Mouse (Mus musculus) monocyte, adult 2 months (primary cell): ENCODE results near the gene Spag8.

Experiments used
- DNase-seq, 2 experiments: peaks; one replicate each; pipeline ENCODE4 v3.0.0; 2022; ENCODE audit warnings: low spot score in 2 of 2, low read depth in 1 of 2

Gene Spag8

DNA sequence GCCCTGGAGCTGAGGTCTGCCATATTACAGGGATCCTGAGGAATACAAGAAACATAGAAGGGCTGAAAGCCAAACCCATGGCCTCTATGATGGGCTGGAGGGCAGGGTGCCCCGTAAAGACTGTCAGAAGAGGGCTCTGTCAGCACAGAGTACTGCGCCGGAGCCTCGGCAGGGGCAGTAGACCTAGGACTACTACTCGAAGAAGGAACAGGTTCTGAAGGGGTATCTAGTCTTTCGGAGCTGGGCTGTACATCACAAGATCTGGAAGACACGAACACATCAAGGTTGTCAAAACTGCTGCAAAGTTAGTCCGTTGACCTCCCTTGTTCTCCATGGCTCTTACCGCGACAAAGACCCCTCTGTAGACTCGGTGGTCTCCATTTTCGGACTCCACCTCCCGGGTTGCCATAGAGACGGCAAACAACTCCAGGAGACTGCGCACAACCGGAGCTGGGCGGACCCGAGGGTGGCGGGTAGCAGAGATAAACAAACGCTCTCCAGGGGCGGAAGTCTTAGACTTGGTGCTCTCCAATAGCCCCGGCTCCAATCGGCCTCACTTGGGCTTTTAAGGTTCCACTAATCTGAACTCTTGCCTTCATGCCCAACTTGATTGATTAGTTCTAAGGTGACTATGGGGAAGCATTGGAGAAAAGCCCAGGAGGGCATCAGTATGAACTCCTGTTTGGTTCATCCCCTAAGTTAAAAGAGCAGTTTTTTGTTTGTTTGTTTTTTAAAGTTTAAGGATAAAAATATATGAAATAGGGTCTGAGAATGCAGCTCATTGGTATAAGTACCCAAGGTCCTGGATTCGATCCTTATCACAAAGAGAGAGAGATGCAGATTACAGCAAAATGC, at the start of gene Spag8:
Gene Spag8 (minus strand): TSS at position 434 of the 855 bp plus-strand sequence.
- no peak for DNase-seq

DNA sequence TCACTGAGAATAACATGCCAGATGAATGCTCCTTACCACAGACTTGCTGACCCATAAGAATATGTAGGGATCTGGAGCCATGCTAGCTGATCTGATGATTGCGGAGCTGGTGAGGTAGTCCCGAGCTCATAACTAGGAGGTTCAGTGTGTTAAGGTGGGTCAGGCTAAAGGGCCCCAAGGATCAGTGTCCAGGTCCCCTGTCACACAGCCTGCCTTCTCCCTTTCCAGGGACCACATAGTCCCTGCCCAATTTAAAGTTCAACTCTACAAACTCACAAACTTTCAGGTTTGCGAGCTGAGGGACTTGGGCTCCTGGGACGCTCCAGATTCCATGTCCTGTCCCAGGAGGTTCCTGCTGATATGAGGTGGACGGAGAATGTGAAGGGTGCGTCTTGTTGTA, 47.3 kb upstream of the Spag8 start, which contains the start of gene Olfr70:
Gene Olfr70 (minus strand): TSS at position 101 of the 400 bp plus-strand sequence.
- no peak for DNase-seq

DNA sequence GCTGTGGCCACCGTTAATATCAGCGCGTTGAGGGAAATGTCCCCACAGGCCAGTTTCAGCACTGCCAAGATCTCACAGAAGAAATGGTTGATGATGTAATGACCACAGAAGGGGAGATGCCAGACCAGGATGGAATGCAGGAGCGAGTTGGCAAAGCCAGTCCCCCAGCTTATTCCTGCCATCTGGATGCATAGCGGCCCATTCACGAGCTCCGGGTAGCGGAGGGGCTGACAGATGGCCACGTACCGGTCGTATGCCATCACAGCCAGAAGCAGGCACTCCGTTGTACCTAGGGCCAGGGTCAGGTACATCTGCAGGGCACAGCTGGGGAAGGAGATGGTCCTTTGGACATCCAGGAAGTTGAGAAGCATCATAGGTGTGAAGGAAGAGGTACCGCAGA, 43.2 kb upstream of the Spag8 start:
- no peak for DNase-seq

DNA sequence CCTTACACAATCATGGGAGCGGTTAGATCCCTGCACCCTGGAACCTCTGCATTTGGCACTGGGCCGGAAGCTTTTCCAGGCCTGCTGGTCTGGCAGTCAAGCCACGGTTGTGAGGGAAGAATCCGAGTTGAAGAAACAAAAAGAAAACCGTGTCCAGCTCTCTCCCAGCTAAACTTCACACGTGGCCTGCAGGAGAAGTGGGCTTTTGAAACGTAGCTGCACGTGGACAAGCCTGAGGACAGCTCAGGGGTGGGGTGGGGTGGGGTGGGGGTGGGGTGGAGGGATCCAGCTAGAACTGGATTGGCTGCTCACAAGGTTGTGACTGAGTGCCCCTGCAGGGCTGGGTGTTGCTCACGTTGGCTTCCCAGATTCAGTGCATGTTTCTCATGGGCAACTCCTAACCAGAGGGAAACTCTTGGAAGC, 41.9 kb upstream of the Spag8 start:
- DNase-seq, result no peak

DNA sequence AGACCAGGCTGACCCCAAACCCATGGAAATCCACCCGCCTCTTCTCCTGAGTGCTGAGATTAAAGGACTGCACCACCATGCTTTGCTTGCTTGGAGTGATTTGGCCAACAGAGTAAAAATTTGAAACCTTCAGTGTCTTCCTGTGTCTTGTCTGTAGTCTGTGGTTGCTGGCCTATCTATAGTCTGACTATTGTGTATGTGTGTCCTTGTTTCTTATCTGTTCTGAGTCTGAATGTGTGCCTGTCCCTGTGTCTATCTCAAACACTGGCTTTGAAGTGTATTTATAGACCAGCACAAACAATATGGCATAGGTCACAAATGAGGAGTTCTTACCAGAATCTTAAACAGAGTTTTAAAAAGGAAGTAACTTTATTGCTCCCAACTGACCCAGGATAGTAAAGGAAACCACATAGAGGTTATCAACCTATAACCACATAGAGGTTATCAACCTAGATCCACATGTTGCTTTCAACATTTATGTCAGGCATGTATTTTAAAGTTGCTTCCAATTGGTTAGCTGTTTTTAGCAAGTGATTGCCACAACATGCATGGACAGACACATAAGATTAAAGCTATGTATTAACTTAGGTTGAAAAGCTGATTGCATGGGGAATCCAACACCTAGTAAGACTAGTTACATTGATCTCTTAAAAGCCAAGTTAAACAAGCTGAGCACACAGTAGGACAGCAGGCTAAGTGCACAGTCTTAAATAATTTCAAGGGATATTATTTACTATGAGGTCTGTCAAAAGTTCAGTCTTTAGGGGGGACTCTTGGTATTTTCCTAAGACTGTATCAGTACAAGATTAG, 41.2 kb upstream of the Spag8 start:
- no peak for DNase-seq

DNA sequence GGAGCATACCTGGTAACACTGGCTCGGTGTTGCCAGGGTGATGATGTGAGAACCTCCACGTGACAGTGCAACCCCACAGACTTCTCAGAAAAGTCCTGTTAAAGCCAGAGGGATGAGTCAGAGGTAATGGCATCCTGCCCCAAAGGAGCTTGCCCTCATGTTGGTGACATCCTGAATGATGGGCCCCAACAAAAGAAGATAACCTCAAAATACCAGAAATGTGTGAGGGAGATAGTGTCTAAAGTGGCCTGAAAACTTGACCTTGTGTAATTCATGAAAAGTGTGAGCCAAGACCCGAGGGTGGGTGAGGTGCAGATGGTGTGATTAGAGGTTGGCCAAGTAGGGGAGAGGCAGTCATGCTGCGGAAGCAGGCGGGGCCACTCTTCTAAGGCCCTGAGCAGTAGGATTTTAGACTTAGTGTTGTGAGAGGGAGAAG, 40.4 kb upstream of the Spag8 start:
- DNase-seq, result no peak

DNA sequence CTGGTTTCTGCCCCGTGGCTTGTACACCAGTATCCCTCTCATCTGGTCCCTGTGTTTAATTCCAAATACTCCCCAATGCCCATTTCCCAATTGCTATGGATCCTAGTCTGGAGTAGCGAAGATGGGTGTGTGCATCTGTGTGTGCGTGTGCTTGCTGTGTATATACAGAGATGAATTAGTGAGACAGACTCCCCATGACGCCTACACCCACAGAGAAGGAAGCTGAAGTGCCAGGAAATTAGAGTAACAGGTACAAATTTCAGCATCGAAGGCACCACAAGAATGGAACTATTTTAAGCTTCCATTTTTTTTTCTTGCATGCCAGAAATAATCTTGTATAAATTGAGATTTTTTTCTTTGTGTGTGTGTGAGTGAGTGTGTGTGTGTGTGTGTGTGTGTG, 37.6 kb upstream of the Spag8 start:
- no peak for DNase-seq

DNA sequence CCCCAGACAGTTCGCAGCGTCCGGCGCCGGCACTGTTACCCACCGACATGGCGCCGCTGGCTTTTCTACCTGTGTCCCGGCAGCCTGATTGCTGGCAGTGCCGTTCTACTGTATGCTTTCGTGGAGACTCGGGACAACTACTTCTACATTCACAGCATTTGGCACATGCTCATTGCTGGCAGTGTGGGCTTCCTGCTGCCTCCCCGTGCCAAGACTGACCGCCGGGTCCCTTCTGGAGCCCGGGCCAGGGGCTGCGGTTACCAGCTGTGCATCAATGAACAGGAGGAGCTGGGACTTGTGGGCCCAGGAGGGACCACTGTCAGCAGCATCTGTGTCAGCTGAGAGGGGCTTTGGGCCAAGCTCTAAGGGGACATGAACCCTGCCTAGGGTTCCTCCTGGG, 36.6 kb upstream of the Spag8 start:
- no peak for DNase-seq

DNA sequence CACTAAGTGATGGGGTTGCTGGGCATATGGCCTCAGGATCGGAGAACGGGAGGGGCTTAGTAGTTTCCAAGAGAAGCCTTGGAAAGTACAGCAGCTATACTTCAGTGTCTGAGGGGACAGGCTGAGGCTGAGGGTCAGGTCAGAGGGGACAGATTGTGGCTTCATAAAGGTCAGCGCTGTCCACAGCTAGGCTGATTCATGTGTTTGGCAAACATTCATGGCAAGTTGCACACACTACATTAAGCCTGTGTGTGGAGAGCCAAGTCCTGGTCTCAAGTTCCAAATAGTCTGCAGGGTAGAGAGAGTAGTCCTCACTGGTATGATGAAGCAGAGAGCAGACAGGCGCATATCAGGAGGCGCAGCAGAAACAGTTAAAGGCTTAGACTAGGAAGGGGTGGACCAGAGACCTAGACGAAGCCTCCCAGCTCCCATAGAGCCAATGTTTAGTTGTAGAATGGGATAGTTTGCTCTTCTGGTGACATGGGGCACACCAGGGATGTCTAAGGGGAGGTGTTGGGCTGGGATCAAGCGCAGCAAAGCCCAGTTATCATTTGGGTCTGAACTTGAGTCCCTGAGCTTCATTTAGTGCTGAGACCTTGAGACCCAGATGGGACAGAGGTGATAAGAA, 26.1 kb upstream of the Spag8 start:
- no peak for DNase-seq

DNA sequence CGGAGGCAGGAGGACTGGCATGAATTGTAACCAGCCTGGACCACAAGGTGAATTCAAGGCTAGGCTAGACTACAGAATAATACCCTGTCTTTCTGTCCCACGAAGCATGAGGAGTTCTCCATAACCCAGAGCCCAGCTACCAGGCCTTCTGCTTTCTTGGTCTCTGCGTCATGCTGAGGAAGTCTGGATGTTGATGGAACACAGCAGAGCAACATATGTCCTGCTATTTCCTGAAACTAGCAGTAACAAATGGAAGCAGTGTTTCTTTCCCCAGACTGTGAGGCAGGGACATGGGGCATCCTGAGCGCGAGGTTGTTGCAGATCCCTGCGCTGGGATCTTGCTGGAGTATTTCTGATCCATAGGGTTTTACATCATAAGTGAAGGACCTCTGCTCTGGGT, 25.1 kb upstream of the Spag8 start:
- DNase-seq, result no peak

DNA sequence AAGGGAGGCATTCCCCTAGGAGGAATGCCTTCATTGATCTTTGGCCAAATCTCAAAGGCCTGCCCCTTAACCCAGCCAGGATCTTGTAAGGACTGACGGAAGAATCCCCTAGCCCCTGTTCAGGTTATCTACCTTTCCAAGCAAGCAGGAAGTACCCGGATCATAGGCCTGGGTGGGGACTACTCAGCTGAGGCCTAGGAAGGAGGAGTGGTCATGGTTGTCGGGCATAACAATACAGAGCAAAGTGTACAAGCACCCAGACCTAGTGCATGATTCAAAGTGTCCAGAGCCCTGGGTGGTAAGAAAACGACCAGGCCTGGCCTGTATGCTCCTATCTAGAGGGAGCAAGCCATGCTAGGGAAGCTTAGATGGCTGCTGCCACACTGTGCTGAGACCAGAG, 22.2 kb upstream of the Spag8 start:
- DNase-seq, result no peak

DNA sequence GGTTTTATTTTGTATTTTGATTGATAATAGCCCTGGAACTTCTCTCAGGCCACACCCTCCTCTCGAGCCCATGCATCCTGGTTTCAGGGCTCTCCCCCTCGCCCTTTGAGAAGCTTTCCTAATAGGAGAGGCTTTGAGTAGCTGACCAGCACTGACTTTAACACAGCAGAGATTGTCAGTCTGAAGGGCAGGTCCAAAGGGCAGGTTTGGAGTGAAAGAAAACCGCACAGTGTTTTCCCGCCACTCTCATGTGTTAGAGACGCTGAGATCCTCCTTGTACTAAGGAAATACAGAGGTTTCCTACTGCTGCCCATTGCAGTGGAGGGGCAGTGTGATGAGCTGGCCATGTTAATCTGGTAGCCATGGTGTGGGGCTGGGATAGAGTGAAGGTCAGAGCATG, 21.6 kb upstream of the Spag8 start:
- DNase-seq, result no peak

DNA sequence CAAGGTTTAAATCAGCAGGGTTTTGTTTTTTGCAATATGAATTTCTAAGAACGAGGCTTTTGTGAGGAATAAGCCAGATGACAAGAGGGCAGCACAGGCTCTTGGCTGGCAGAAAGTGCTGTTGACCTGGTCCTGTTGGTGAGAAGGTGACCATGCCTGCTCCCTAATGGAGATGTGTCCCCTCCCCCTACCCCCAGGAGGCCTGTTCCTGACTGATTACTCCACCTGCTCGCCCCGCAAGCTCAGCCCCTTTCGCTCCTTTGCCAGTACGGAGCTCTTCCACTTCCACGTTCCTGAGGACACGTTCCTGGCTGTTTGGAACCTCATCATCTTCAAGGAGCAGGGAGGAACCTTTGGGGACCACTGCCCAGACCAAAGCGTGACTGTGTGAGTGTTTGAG, 20.3 kb upstream of the Spag8 start:
- no peak for DNase-seq

DNA sequence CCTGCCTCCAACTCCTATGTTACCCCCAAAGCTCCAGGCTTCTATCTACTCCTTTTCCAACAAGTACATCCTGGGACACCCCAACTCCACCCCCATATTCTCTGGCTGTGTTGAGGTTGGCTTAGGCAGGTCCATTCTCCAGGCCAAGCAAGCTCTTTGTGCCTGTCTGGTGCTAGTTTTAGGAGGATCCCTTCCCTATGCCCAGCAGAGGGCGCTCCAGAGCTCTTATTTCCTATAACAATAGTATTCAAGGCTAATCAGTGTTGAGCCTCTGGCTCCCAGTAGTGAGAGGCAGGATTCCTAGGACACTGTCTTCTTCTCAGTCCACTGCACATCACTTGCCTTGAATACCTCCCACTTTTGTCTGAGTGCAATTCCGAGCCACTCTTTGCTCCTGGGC, 18.7 kb upstream of the Spag8 start:
- peak; percentile 37 to 71 for DNase-seq

DNA sequence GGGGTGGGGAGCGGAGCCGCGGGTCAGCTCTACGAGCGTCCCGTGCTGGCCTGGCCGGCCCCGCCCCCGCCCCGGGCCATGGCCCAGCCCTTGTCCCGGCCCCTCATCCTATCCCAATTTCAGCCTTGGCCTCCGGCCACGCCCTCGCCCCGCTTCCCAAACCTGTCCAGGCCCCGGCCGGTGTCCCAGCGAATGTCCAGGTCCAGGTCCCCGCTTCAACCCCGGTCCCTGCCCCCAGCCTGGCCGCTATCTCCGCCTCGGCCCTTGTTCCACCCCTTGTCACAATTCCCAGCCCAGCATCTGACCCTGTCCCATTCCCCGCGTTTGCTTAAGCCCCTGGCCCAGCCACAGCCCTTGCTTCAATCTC, 16.0 kb upstream of the Spag8 start:
- no peak for DNase-seq

DNA sequence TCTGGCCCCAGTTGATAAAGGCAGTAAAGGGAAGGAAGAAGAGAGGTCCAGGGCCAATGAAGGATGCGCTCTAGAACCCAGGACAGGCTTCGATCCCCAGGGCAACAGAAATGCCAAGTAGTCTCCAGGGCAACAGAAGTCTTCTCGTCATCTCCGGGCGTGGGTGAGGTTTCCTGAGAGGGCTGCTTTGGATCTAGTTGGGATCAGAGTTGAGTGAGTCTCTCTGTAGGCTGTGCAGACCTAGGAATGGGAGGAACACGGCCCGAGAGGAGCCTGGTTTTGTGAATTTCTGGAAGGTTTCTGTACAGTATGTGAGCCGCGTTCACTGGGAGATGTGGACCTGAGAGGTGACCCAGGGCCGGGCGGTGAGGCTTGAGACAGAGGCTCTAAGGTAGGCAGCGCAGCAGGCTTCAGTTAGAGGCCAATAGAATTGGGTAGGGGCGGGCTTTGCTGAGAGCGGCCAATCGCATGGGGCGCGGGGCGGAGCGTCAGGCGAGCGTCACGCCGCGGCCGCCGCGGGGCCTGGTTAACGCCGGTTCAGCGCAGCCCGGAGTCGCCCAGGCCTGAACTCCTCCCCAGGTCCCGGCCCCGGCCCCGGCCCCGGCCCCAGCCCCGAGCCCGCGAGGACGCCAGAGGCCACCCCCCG, 15.5 kb upstream of the Spag8 start, which contains the start of the genes Tmem8b and Fam221b:
Gene Tmem8b (plus strand): TSS at position 190 of the 646 bp plus-strand sequence.
Gene Fam221b (minus strand): TSS at position 364 of the 646 bp plus-strand sequence.
- DNase-seq, result peak; percentile 31 to 72

DNA sequence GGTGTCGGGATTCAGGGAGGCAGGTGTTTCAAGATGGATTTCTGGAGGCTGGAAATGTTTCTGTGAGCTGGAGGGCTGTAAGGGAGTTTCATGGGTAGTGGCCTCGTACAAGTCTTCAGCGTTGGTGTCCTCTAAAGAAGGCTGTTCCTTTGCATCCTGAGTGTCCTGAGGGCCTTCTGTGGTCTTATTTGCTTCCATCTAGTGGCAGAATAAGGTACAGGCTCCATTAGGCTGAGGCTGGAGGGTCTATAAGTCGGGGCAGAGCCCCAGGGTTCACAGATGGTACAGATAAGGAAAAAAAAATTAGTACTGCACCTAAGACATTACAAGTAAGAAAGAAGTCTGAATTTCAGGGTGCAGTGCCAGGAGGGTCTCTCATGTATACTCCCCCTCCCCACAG, 13.0 kb upstream of the Spag8 start:
- no peak for DNase-seq

DNA sequence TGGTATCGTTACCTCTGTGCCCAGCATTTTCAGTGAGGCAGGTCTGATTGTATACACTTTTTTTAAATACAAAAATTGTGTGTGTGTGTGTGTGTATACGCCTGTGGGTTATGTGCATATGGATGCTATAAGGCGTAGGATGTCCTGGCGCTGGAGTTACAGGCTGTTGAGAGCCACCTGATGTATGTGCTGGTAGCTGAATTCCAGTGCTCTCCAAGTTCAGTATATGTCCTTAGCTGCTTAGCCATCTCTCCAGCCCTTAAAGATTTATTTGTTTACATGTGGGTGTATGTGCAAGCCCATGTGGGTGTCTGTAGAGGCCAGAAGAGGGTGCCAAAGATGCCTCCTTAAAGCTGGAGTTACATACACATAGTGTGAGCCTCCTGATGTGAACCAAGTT, 3.8 kb upstream of the Spag8 start:
- no peak for DNase-seq

DNA sequence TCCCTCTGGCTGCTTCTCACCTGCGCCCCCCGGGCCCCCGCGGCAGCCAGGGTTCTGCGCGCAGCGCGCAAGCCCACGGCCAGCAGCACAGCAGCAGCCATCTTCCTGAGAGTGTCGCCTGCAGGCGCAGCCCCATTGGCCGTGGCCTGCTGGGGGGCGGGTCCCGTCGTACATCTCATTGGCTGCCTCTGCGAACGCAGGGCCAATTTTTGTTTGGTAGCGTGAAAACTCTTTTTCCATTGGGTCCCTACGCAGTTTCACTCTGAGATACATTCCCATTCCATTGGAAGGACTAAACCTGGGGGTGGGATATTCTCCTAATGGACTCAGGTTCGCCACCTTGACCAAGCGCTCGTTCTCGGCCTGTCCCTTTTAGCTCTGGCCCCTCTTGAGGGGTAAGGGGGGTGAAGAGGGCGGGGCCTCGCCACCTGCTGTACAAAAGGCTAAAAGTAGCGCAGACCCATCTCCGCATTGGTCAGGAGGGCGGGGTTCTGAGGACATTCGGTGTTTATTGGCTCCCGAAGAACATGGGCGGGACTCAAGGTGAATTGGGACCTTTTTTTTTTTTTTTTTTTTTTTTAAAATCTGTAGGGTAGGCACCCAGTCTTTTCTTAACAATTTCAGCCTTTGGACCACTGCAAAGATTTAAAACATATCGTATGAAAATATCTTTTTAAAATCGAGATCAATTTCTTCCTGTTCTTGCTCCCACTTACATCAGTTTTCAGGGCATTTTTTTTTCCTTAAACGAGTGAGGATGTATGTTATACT, 3.1 kb upstream of the Spag8 start, which contains the start of gene Hint2:
Gene Hint2 (minus strand): TSS at position 128 of the 771 bp plus-strand sequence.
- peak; percentile 78 to 85 for DNase-seq

DNA sequence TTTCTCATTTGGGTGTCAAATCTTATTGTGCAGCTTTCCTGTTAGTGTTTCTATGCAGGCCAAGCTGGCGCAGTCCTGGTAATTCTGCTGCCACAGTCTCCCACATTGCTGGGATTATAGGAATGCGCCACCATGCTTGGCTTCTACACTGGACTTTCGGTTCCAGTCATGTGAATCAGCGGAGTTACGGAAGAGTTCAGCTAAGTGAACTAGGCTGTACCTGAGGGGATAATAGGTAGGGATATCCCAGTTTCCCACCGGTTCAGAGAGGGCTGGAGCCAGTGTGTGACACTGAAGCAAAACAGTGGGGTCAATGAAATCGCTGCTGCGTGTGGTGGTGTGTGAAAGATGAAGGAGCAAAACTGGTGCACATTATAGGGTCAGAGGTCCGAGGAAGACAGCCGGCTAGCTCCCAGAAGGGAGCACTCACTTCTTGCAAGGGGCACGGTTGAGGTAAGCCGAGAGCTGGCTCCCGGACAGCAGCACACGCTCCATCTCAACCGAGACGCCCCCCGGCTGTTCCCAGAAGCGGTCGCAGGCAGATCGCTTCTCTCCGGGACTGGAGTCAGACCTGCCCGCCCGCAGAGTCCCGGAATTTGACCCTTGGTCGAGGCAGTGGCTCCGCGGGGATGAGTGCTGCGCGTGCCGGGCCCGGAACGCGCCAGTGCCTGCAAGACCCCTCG, 2.4 kb upstream of the Spag8 start:
- DNase-seq, result no peak
